Mouse (Mus musculus) left cerebral cortex, adult 11 months (tissue): ENCODE data around the gene Scaf8.
"Not testable (repeated sequence)": the region's sequence is repeated elsewhere in the genome, so short reads cannot be mapped to it uniquely, and the experiment has no call there.

Source experiments
- DNase-seq: peaks from one replicate; pipeline ENCODE4 v3.0.0; 2022; ENCODE audit warnings: low spot score

The Scaf8 gene

GRCm38 (mm10) chr17:3115380-3115974, 705 bp downstream of the Scaf8 start:
- peak; percentile 26 for DNase-seq

GRCm38 (mm10) chr17:3120949-3121348, 6.2 kb downstream of the Scaf8 start:
- not testable (repeated sequence) for DNase-seq

GRCm38 (mm10) chr17:3123581-3123980, 8.8 kb downstream of the Scaf8 start:
- DNase-seq: not testable (repeated sequence)

- DNase-seq: no peak
These were observed 13.9 kb downstream of the Scaf8 start for GRCm38 (mm10) chr17:3128716-3129115.

- DNase-seq: no peak
These were observed 15.0 kb downstream of the Scaf8 start for GRCm38 (mm10) chr17:3129791-3130190.

GRCm38 (mm10) chr17:3135346-3135745, 20.6 kb downstream of the Scaf8 start:
- DNase-seq: no peak

- DNase-seq: no peak
These were observed 21.4 kb downstream of the Scaf8 start for GRCm38 (mm10) chr17:3136127-3136526.

- no peak for DNase-seq
These were observed 23.6 kb downstream of the Scaf8 start for GRCm38 (mm10) chr17:3138387-3138786.

- no peak for DNase-seq
These were observed 25.3 kb downstream of the Scaf8 start for GRCm38 (mm10) chr17:3140100-3140499.

- no peak for DNase-seq
These were observed 34.1 kb downstream of the Scaf8 start for GRCm38 (mm10) chr17:3148853-3149252.

- no peak for DNase-seq
These were observed 34.8 kb downstream of the Scaf8 start for GRCm38 (mm10) chr17:3149541-3149940.

GRCm38 (mm10) chr17:3150701-3151100, 35.9 kb downstream of the Scaf8 start:
- not testable (repeated sequence) for DNase-seq

GRCm38 (mm10) chr17:3151181-3151580, 36.4 kb downstream of the Scaf8 start:
- DNase-seq: no peak

GRCm38 (mm10) chr17:3156176-3156575, 41.4 kb downstream of the Scaf8 start:
- DNase-seq: not testable (repeated sequence)

GRCm38 (mm10) chr17:3157016-3157415, 42.2 kb downstream of the Scaf8 start:
- DNase-seq: no peak

- DNase-seq: no peak
These were observed 48.1 kb downstream of the Scaf8 start for GRCm38 (mm10) chr17:3162905-3163304.

- not testable (repeated sequence) for DNase-seq
These were observed 65.7 kb downstream of the Scaf8 start for GRCm38 (mm10) chr17:3180425-3180945.

- DNase-seq: not testable (repeated sequence)
These were observed 80.7 kb downstream of the Scaf8 start for GRCm38 (mm10) chr17:3195483-3195882.

- DNase-seq: no peak
These were observed 85.6 kb downstream of the Scaf8 start for GRCm38 (mm10) chr17:3200328-3200727.

GRCm38 (mm10) chr17:3203916-3204315, 89.1 kb downstream of the Scaf8 start:
- no peak for DNase-seq

- DNase-seq: no peak
These were observed 90.1 kb downstream of the Scaf8 start for GRCm38 (mm10) chr17:3204826-3205405.

- no peak for DNase-seq
These were observed 92.0 kb downstream of the Scaf8 start for GRCm38 (mm10) chr17:3206527-3207398.
